Mouse (Mus musculus) bone marrow, adult 2 months (tissue): ENCODE measurements around the gene Isl1.

Experiments used
- CTCF ChIP-seq: fragments of 200-500 bp; IDR thresholded peaks from 2 replicates; pipeline ENCODE4 v1.5.1; 2011; ENCODE audit warnings: low read length, control low read depth; ENCODE audit not compliant: control insufficient read depth, insufficient read depth
- POLR2A ChIP-seq: fragments of 200-500 bp; IDR thresholded peaks from 2 replicates; pipeline ENCODE4 v1.6.1; 2011; ENCODE audit warnings: low read depth, mild to moderate bottlenecking, control low read depth, low read length, borderline replicate concordance; ENCODE audit not compliant: control insufficient read depth

- TF ChIP-seq POLR2A, result no peak
- no peak for TF ChIP-seq CTCF
Measured at GRCm38 (mm10) chr13:116311871-116312720, 2.6 kb upstream of the Isl1 start.
